Mouse (Mus musculus) myocyte (in vitro differentiated cells): ENCODE results near the gene Abca12. TPM values are rescaled to one million over a fixed set of nuclear protein-coding genes. Genes with fewer than 3 reads are reported as not detected.

Experiments
- H3K27me3 ChIP-seq: one replicate; pipeline ENCODE4 v1.6.1; 2011; ENCODE audit not compliant: control insufficient read depth, insufficient read depth, insufficient read length
- H3K36me3 ChIP-seq: one replicate; pipeline ENCODE4 v1.6.1; 2011; ENCODE audit not compliant: control insufficient read depth, insufficient read depth
- H3K4me2 ChIP-seq: one replicate; pipeline ENCODE4 v1.6.1; 2011; ENCODE audit warnings: low read depth, control low read depth
- H3K4me3 ChIP-seq: one replicate; pipeline ENCODE4 v1.5.1; 2011; ENCODE audit warnings: mild to moderate bottlenecking, control low read depth, moderate library complexity
- H3K79me2 ChIP-seq: one replicate; pipeline ENCODE4 v1.6.1; 2011; ENCODE audit not compliant: control insufficient read depth, insufficient read depth
- H3ac ChIP-seq: one replicate; pipeline ENCODE4 v1.6.1; 2011; ENCODE audit not compliant: control insufficient read depth, insufficient read length
- CEBPB ChIP-seq: IDR thresholded peaks from 2 replicates; pipeline ENCODE4 v1.6.1; 2011; ENCODE audit warnings: mild to moderate bottlenecking, moderate library complexity; ENCODE audit not compliant: poor library complexity, insufficient read depth, severe bottlenecking
- E2F4 ChIP-seq: IDR thresholded peaks from one replicate; pipeline ENCODE4 v1.6.1; 2011; ENCODE audit warnings: mild to moderate bottlenecking, control low read depth, moderate library complexity; ENCODE audit not compliant: insufficient read depth
- MAX ChIP-seq: IDR thresholded peaks from one replicate; pipeline ENCODE4 v1.6.1; 2011; ENCODE audit warnings: low read depth, mild to moderate bottlenecking, control low read depth
- MYOD1 ChIP-seq, 3 experiments: IDR thresholded peaks; one replicate each; pipeline ENCODE4 v1.6.1; 2011; ENCODE audit warnings: control low read depth in 2 of 3, low read depth in 2 of 3, mild to moderate bottlenecking in 2 of 3, moderate library complexity in 1 of 3; ENCODE audit not compliant: insufficient read length in 2 of 3, control insufficient read depth in 1 of 3
- MYOG ChIP-seq, 3 experiments: IDR thresholded peaks; one replicate each; pipeline ENCODE4 v1.6.1; 2011; ENCODE audit warnings: control low read depth in 2 of 3, low read depth in 2 of 3, mild to moderate bottlenecking in 2 of 3; ENCODE audit not compliant: insufficient read length in 2 of 3, control insufficient read depth in 1 of 3, insufficient read depth in 1 of 3
- POLR2A ChIP-seq: IDR thresholded peaks from one replicate; pipeline ENCODE4 v1.6.1; 2011; ENCODE audit warnings: low read depth, mild to moderate bottlenecking, control low read depth, moderate library complexity; ENCODE audit not compliant: insufficient read length
- POLR2AphosphoS2 ChIP-seq: IDR thresholded peaks from one replicate; pipeline ENCODE4 v1.6.1; 2011; ENCODE audit warnings: low read depth, control low read depth; ENCODE audit not compliant: insufficient read length
- REST ChIP-seq: IDR thresholded peaks from one replicate; pipeline ENCODE4 v1.6.1; 2011; ENCODE audit warnings: mild to moderate bottlenecking, control low read depth, moderate library complexity; ENCODE audit not compliant: insufficient read depth, insufficient read length
- SRF ChIP-seq: IDR thresholded peaks from one replicate; pipeline ENCODE4 v1.6.1; 2011; ENCODE audit warnings: low read depth; ENCODE audit not compliant: control insufficient read depth, insufficient read length
- TCF12 ChIP-seq: IDR thresholded peaks from one replicate; pipeline ENCODE4 v1.6.1; 2011; ENCODE audit warnings: mild to moderate bottlenecking, control low read depth; ENCODE audit not compliant: poor library complexity, insufficient read depth, severe bottlenecking
- TCF3 ChIP-seq: IDR thresholded peaks from one replicate; pipeline ENCODE4 v1.6.1; 2011; ENCODE audit warnings: low read depth, control low read depth; ENCODE audit not compliant: insufficient read length
- USF1 ChIP-seq: IDR thresholded peaks from one replicate; pipeline ENCODE4 v1.6.1; 2011; ENCODE audit warnings: low read depth, mild to moderate bottlenecking, control low read depth, moderate library complexity
- polyA plus RNA-seq: library from polyadenylated mRNA; unstranded; fragments of >200 nt; fragmentation: generic; extraction: Trizol; gene quantifications from one replicate; pipeline ENCODE4 v1.2.1, GENCODE M21; 2012; ENCODE audit warnings: missing spikeins

The Abca12 gene
- polyA plus RNA-seq, 1 experiment: 0.08 TPM

DNA sequence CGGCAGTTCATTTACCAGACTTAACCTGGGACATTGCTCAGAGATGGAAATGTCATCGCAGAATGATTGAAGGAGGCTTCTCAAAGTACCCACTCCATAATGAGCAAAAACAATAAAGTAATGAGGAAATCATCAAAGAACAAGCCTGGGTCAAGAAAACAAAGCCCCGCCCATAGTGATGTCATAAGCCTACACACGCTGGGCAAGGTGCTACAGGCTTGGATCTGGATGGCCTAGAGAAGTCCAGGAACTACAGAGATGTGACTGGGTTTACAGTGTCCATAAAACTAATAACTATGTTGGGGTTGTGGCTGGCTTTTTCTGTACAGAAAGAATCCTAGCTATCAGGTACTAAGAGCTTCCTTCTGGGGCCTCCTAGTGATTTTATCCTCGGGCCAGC, 41.6 kb downstream of the Abca12 start:
- H3K4me2 ChIP-seq: no peak overlapping the region
- H3ac ChIP-seq: no peak overlapping the region
- H3K36me3 ChIP-seq: no peaks in the 10 kb centered on the region
- H3K27me3 ChIP-seq: no peaks in the 10 kb centered on the region
- no peaks in the 10 kb centered on the region for H3K79me2 ChIP-seq
- H3K4me3 ChIP-seq: no peak overlapping the region
- no peak for TF ChIP-seq POLR2AphosphoS2
- no peak for TF ChIP-seq TCF12
- no peak for TF ChIP-seq USF1
- TF ChIP-seq REST: no peak
- TF ChIP-seq POLR2A: no peak
- no peak for TF ChIP-seq MAX
- no peak for TF ChIP-seq TCF3
- TF ChIP-seq CEBPB: no peak

DNA sequence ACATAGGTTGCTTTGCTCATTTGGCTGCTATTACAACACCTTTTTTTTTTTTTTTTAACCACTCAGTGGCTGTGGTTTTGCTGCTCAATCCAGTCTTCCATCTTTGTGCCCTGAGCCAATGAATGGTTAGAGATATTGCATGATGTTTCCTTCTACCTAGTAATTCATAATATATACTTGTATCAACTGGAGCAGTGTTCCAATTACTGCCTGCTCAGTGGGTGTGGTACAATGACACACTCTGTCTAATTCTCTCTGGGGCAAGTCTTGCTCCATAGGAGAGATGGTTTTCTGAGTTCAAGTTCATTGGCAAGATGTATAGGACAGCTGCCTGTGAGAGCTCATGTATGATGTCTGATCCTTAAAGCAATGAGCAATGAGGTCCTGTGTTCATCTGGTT, 44.4 kb downstream of the Abca12 start:
- no peak overlapping the region for H3K4me3 ChIP-seq
- no peak for TF ChIP-seq CEBPB
- TF ChIP-seq REST: no peak
- TF ChIP-seq MYOD1 (IDR thresholded peaks at IDR 0.05; ENCODE audit: control insufficient read depth in 1 of 3, insufficient read length in 2 of 3, low read depth in 2 of 3): no peak
- TF ChIP-seq MYOG (IDR thresholded peaks at IDR 0.05; ENCODE audit: control insufficient read depth in 1 of 3, insufficient read depth in 1 of 3, insufficient read length in 2 of 3, low read depth in 2 of 3): no peak
- TF ChIP-seq USF1: no peak
- TF ChIP-seq POLR2A: no peak
- no peak for TF ChIP-seq SRF
- no peak for TF ChIP-seq POLR2AphosphoS2
- no peak for TF ChIP-seq TCF12
- no peak for TF ChIP-seq TCF3
- TF ChIP-seq MAX: no peak
- TF ChIP-seq E2F4: no peak
- no peaks in the 10 kb centered on the region for H3K36me3 ChIP-seq
- H3K79me2 ChIP-seq: no peaks in the 10 kb centered on the region
- H3ac ChIP-seq: no peak overlapping the region
- no peak overlapping the region for H3K4me2 ChIP-seq
- no peaks in the 10 kb centered on the region for H3K27me3 ChIP-seq

DNA sequence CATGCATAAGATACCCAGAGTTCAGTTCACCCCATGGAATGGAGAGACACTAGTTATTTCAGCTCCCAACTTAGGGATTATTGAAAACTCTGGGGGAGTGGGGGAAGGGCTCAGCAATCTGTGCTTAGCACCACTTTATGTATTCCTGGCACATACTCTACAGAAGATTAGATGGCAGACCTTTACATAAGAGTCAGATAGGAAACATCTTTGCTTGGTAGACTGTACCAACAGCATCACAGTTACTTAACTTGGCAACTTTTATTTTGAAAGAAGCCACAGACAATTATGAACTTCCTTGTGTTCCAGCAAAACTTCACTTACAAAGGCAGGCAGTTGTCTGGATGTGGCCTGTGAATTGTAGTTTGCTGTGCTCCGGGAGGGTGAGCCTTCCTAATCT, 46.9 kb downstream of the Abca12 start:
- no peak for TF ChIP-seq TCF12
- no peak for TF ChIP-seq POLR2A
- no peak for TF ChIP-seq POLR2AphosphoS2
- no peak for TF ChIP-seq MYOD1 (IDR thresholded peaks at IDR 0.05; ENCODE audit: control insufficient read depth in 1 of 3, insufficient read length in 2 of 3, low read depth in 2 of 3)
- TF ChIP-seq MYOG (IDR thresholded peaks at IDR 0.05; ENCODE audit: control insufficient read depth in 1 of 3, insufficient read depth in 1 of 3, insufficient read length in 2 of 3, low read depth in 2 of 3): no peak
- TF ChIP-seq MAX: no peak
- no peak for TF ChIP-seq E2F4
- no peak for TF ChIP-seq TCF3
- no peak for TF ChIP-seq USF1
- TF ChIP-seq CEBPB: no peak
- TF ChIP-seq SRF: no peak
- no peak for TF ChIP-seq REST
- Histone ChIP-seq H3K79me2 (no peaks in the 10 kb centered on the region), H3K27me3 (no peaks in the 10 kb centered on the region), H3K4me3 (no peak overlapping the region), H3K36me3 (no peaks in the 10 kb centered on the region), H3ac (no peak overlapping the region), H3K4me2 (no peak overlapping the region)

DNA sequence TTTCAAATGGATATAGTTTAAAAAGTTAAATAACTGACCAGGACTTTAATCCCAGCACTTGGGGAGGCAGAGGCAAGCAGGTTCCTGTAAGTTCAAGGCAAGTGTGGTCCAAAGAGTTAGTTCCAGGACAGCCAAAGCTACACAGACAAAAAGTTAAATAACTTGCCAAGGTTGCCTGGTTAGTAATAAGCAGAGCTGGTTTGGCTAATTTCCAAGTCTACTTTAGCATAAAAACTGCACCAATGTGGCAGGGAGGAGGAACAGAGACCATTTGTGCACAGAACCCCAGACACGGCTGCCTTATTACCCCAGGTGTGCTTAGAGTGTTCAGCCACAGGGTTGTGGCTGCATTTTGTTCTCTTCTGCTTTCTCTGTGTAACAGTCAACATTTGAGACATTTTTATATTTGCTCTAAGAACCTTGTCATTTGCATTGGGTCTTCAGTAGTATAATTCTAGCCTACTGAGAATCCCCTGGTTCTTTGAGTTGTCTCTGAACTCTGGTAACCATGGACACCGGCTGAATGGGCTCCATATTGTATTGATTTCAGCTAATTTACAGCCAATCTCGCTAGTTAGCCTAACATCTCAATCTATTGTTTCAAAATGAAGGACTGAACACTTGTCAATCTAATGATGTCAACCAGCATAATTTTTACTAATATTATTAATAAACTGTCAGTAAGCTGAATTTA, 71.7 kb downstream of the Abca12 start:
- no peak overlapping the region for H3K4me2 ChIP-seq
- no peaks in the 10 kb centered on the region for H3K27me3 ChIP-seq
- TF ChIP-seq MAX (no peak), MYOD1 (IDR thresholded peaks at IDR 0.05; ENCODE audit: control insufficient read depth in 1 of 3, insufficient read length in 2 of 3, low read depth in 2 of 3) (no peak), POLR2AphosphoS2 (no peak), E2F4 (no peak), TCF12 (no peak), USF1 (no peak), POLR2A (no peak), SRF (no peak), REST (no peak), MYOG (IDR thresholded peaks at IDR 0.05; ENCODE audit: control insufficient read depth in 1 of 3, insufficient read depth in 1 of 3, insufficient read length in 2 of 3, low read depth in 2 of 3) (no peak), CEBPB (no peak), TCF3 (no peak)
- no peaks in the 10 kb centered on the region for H3K36me3 ChIP-seq
- no peak overlapping the region for H3ac ChIP-seq
- H3K79me2 ChIP-seq: no peaks in the 10 kb centered on the region
- no peak overlapping the region for H3K4me3 ChIP-seq

DNA sequence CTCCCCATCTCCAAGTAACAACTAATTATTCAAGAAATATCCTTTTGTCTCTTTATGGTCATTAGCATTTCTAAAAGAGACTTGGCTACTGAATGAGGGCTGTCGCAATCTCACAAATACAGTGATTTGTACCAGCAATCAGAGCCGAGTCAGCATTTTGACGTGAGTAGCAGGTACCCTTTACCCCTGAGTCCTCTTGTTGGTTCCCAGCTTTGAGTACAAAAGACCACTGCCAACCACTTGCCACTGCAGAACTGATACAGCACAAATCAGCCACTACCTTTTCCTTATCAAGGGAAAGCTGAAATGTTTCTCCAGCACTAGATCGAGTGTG, 72.5 kb downstream of the Abca12 start:
- Histone ChIP-seq H3K4me2 (no peak overlapping the region), H3K36me3 (no peaks in the 10 kb centered on the region), H3K4me3 (no peak overlapping the region), H3K27me3 (no peaks in the 10 kb centered on the region), H3ac (no peak overlapping the region), H3K79me2 (no peaks in the 10 kb centered on the region)
- no peak for TF ChIP-seq USF1
- TF ChIP-seq POLR2AphosphoS2: no peak
- no peak for TF ChIP-seq TCF12
- no peak for TF ChIP-seq CEBPB
- no peak for TF ChIP-seq SRF
- TF ChIP-seq TCF3: no peak
- TF ChIP-seq MAX: no peak
- TF ChIP-seq MYOG (IDR thresholded peaks at IDR 0.05; ENCODE audit: control insufficient read depth in 1 of 3, insufficient read depth in 1 of 3, insufficient read length in 2 of 3, low read depth in 2 of 3): no peak
- TF ChIP-seq REST: no peak
- no peak for TF ChIP-seq E2F4
- TF ChIP-seq MYOD1 (IDR thresholded peaks at IDR 0.05; ENCODE audit: control insufficient read depth in 1 of 3, insufficient read length in 2 of 3, low read depth in 2 of 3): no peak
- TF ChIP-seq POLR2A: no peak
